ENCODE assay signal across 17 mouse cellular contexts in genomic region chr5:126910084-126910483, GRCm38 (mm10).
DNase-seq lines count a peak whose midpoint lies in the region; ATAC-seq and TF ChIP-seq lines count a peak whose summit lies in the region.
"Had no signal": no experiment of that assay in that cellular context is flagged by ENCODE, and none has a peak within 500 bp of the region (broad histone marks: within the 10 kb centered on the region; RNA-seq: fewer than 3 reads in every experiment).

No protein-coding gene starts in this region.

- no peak overlapping the region for H3K9ac ChIP-seq in kidney, embryonic 15.5 days
- H3K9ac ChIP-seq in liver, postnatal 0 days (replicated peaks) = no peak overlapping the region
- no peak overlapping the region for H3K9ac ChIP-seq in liver, embryonic 12.5 days
- H3K9ac ChIP-seq: embryonic facial prominence, embryonic 13.5 days; heart, embryonic 15.5 days; hindbrain, embryonic 15.5 days; neural tube, embryonic 13.5 days had no signal

- no peak for DNase-seq in kidney, adult 2 months
- DNase-seq in liver, postnatal 0 days = no peak
- DNase-seq in 416B (ENCODE audit: low read depth) = peak; percentile 0
- DNase-seq in right cerebral cortex, postnatal 36 days (ENCODE audit: low spot score in 2 of 2) = no peak
- no peak for DNase-seq in urinary bladder, adult 2 months (ENCODE audit: low spot score)
- DNase-seq: cerebellum, adult 11-12 months; heart, adult 11 months; layer of hippocampus, adult 9-11 months; thymus, postnatal 25 days had no signal

- no peaks in the 10 kb centered on the region for H3K36me3 ChIP-seq in kidney, adult 2 months (ENCODE audit: control insufficient read depth, insufficient read depth, low read length)
- H3K36me3 ChIP-seq in kidney, embryonic 15.5 days = no peaks in the 10 kb centered on the region
- H3K36me3 ChIP-seq in liver, postnatal 0 days (replicated peaks; ENCODE audit: insufficient read depth, low read length) = no peaks in the 10 kb centered on the region
- no peaks in the 10 kb centered on the region for H3K36me3 ChIP-seq in liver, embryonic 12.5 days
- no peaks in the 10 kb centered on the region for H3K36me3 ChIP-seq in E14TG2a.4 (ENCODE audit: insufficient read depth, low read length)
- H3K36me3 ChIP-seq: embryonic facial prominence, embryonic 13.5 days; heart, embryonic 15.5 days; hindbrain, embryonic 15.5 days; neural tube, embryonic 13.5 days had no signal

- no peak for ATAC-seq in kidney, embryonic 15.5 days (replicated peaks; ENCODE audit: low FRiP score)
- ATAC-seq in liver, postnatal 0 days = no peak
- no peak for ATAC-seq in liver, embryonic 12.5 days

- no peaks in the 10 kb centered on the region for H3K4me1 ChIP-seq in kidney, adult 2 months (ENCODE audit: control insufficient read depth, insufficient read depth, low read length)
- H3K4me1 ChIP-seq in kidney, embryonic 15.5 days = no peaks in the 10 kb centered on the region
- no peaks in the 10 kb centered on the region for H3K4me1 ChIP-seq in liver, postnatal 0 days (ENCODE audit: insufficient read depth)
- H3K4me1 ChIP-seq in liver, embryonic 12.5 days = no peaks in the 10 kb centered on the region
- no peaks in the 10 kb centered on the region for H3K4me1 ChIP-seq in E14TG2a.4 (replicated peaks; ENCODE audit: low read depth, low read length)
- H3K4me1 ChIP-seq: embryonic facial prominence, embryonic 13.5 days; heart, embryonic 15.5 days; hindbrain, embryonic 15.5 days; neural tube, embryonic 13.5 days had no signal

- no peak overlapping the region for H3K27ac ChIP-seq in kidney, adult 2 months (ENCODE audit: insufficient read depth, low read depth, low read length)
- no peak overlapping the region for H3K27ac ChIP-seq in kidney, embryonic 15.5 days
- H3K27ac ChIP-seq in liver, postnatal 0 days (ENCODE audit: low read depth) = no peak overlapping the region
- H3K27ac ChIP-seq in liver, embryonic 12.5 days = no peak overlapping the region
- H3K27ac ChIP-seq: embryonic facial prominence, embryonic 13.5 days; heart, embryonic 15.5 days; hindbrain, embryonic 15.5 days; neural tube, embryonic 13.5 days had no signal

- H3K9me3 ChIP-seq in kidney, embryonic 15.5 days (replicated peaks) = no peaks in the 10 kb centered on the region
- 0 out of 2 replicates have a peak, but pooled peaks cover 2% of the 10 kb centered on the region for H3K9me3 ChIP-seq in liver, postnatal 0 days (ENCODE audit: low read length)
- H3K9me3 ChIP-seq in liver, embryonic 12.5 days (replicated peaks) = 0 out of 2 replicates have a peak, but pooled peaks cover 27% of the 10 kb centered on the region
- H3K9me3 ChIP-seq in E14TG2a.4 (ENCODE audit: low read length) = no peaks in the 10 kb centered on the region
- H3K9me3 ChIP-seq: embryonic facial prominence, embryonic 13.5 days; heart, embryonic 15.5 days; hindbrain, embryonic 15.5 days; neural tube, embryonic 13.5 days had no signal

- TF ChIP-seq POLR2A in kidney, adult 2 months (IDR thresholded peaks at IDR 0.05; ENCODE audit: low read depth, low read length) = no peak

- 87% methylated on average over 2 of the region's 2 CpGs for WGBS in kidney, adult 2 months
- WGBS in kidney, embryonic 15.5 days = 88% methylated on average over 2 of the region's 2 CpGs
- WGBS in liver, postnatal 0 days (ENCODE audit: insufficient replicate concordance) = 72% methylated on average over 2 of the region's 2 CpGs
- WGBS in liver, embryonic 12.5 days (ENCODE audit: insufficient replicate concordance) = 61% methylated on average over 2 of the region's 2 CpGs

- H3K4me2 ChIP-seq in kidney, embryonic 15.5 days = no peak overlapping the region
- no peak overlapping the region for H3K4me2 ChIP-seq in liver, postnatal 0 days (ENCODE audit: low read depth, low read length)
- H3K4me2 ChIP-seq in liver, embryonic 12.5 days = no peak overlapping the region
- H3K4me2 ChIP-seq: embryonic facial prominence, embryonic 13.5 days; heart, embryonic 15.5 days; hindbrain, embryonic 15.5 days; neural tube, embryonic 13.5 days had no signal

- no peak overlapping the region for H3K4me3 ChIP-seq in kidney, adult 2 months (ENCODE audit: insufficient read depth, low read depth, low read length)
- no peak overlapping the region for H3K4me3 ChIP-seq in kidney, embryonic 15.5 days (replicated peaks)
- no peak overlapping the region for H3K4me3 ChIP-seq in liver, postnatal 0 days (ENCODE audit: low read depth, low read length)
- H3K4me3 ChIP-seq in liver, embryonic 12.5 days = no peak overlapping the region
- H3K4me3 ChIP-seq in E14TG2a.4 (replicated peaks; ENCODE audit: low read length) = no peak overlapping the region
- H3K4me3 ChIP-seq: embryonic facial prominence, embryonic 13.5 days; heart, embryonic 15.5 days; hindbrain, embryonic 15.5 days; neural tube, embryonic 13.5 days had no signal

- peak; percentile 27 for TF ChIP-seq CTCF in kidney, adult 2 months (conservative IDR thresholded peaks at IDR 0.05; ENCODE audit: insufficient read depth, insufficient read length, low read depth, low read length)
- TF ChIP-seq CTCF in liver, postnatal 0 days (IDR thresholded peaks at IDR 0.05; ENCODE audit: low read depth) = peak; percentile 28; the same call in 1 of the 2 replicates
- peak; percentile 62 for TF ChIP-seq CTCF in E14TG2a.4 (conservative IDR thresholded peaks at IDR 0.05; ENCODE audit: low read length)

- no peaks in the 10 kb centered on the region for H3K27me3 ChIP-seq in kidney, adult 2 months (replicated peaks; ENCODE audit: control insufficient read depth, insufficient read depth, low read length)
- H3K27me3 ChIP-seq in kidney, embryonic 15.5 days = no peaks in the 10 kb centered on the region
- no peaks in the 10 kb centered on the region for H3K27me3 ChIP-seq in liver, postnatal 0 days (ENCODE audit: insufficient read depth, low read length)
- H3K27me3 ChIP-seq in liver, embryonic 12.5 days (replicated peaks) = no peaks in the 10 kb centered on the region
- no peaks in the 10 kb centered on the region for H3K27me3 ChIP-seq in E14TG2a.4 (ENCODE audit: insufficient read depth, low read length)
- H3K27me3 ChIP-seq: CH12.LX; embryonic facial prominence, embryonic 13.5 days; heart, embryonic 15.5 days; hindbrain, embryonic 15.5 days; neural tube, embryonic 13.5 days had no signal

- TF ChIP-seq EP300 in liver, postnatal 0 days (IDR thresholded peaks at IDR 0.05; ENCODE audit: low read depth) = no peak
